Mouse (Mus musculus) midbrain, embryonic 16.5 days (tissue): Measurements from ENCODE around the gene Col4a1. TPM values are rescaled to one million over a fixed set of nuclear protein-coding genes. Genes with fewer than 3 reads are reported as not detected.
A peak's percentile ranks its signal among the peaks of the same experiment; 100 is the strongest.

Experiments used
- ATAC-seq: fragments of 200-750 bp; cut with Nextera tagmentation; 2 replicates; pipeline ENCODE4 v1.8.0; 2017; ENCODE audit warnings: moderate TSS enrichment
- H3K27ac ChIP-seq: fragments of 300-500 bp; sonication (generic); 2 replicates; pipeline ENCODE4 v1.5.1; 2014; ENCODE audit warnings: mild to moderate bottlenecking, low read length, mixed read lengths
- H3K27me3 ChIP-seq: fragments of 300-500 bp; sonication (generic); 2 replicates; pipeline ENCODE4 v1.6.1; 2014; ENCODE audit warnings: low read depth, low read length, mixed read lengths; ENCODE audit not compliant: control insufficient read depth, insufficient read depth
- H3K36me3 ChIP-seq: fragments of 300-500 bp; sonication (generic); 2 replicates; pipeline ENCODE4 v1.6.1; 2014; ENCODE audit warnings: mild to moderate bottlenecking, low read length, moderate library complexity, mixed read lengths; ENCODE audit not compliant: control insufficient read depth, insufficient read depth
- H3K4me1 ChIP-seq: fragments of 300-500 bp; sonication (generic); 2 replicates; pipeline ENCODE4 v1.6.1; 2014; ENCODE audit warnings: mild to moderate bottlenecking, low read length, mixed read lengths; ENCODE audit not compliant: control insufficient read depth, insufficient read depth
- H3K4me2 ChIP-seq: fragments of 300-500 bp; sonication (generic); 2 replicates; pipeline ENCODE4 v1.6.1; 2014; ENCODE audit warnings: mild to moderate bottlenecking, low read length, mixed read lengths
- H3K4me3 ChIP-seq: fragments of 300-500 bp; sonication (generic); 2 replicates; pipeline ENCODE4 v1.5.1; 2014; ENCODE audit warnings: low read depth, mild to moderate bottlenecking, low read length, moderate library complexity, mixed read lengths
- H3K9ac ChIP-seq: fragments of 300-500 bp; sonication (generic); 2 replicates; pipeline ENCODE4 v1.6.1; 2014; ENCODE audit warnings: low read depth, low read length, mixed read lengths
- H3K9me3 ChIP-seq: fragments of 300-500 bp; sonication (generic); replicated peaks from 2 replicates; pipeline ENCODE4 v1.6.1; 2014; ENCODE audit warnings: mild to moderate bottlenecking, low read length, mixed read lengths; ENCODE audit not compliant: control insufficient read depth, poor library complexity, severe bottlenecking
- WGBS: fragments of 180-500 bp; shearing (Covaris S2); extraction: QIAGEN DNeasy Blood & Tissue Kit; methylation state at CpG from one replicate; pipeline ENCODE4 v1.1.7; 2014; 5-methylcytosine and 5-hydroxymethylcytosine counted together
- polyA plus RNA-seq: library from polyadenylated mRNA; unstranded; fragments of >200 nt; fragmentation: Nextera tagmentation; extraction: Ambion mirVana; gene quantifications from 2 replicates; pipeline ENCODE4 v1.2.1, GENCODE M21; 2015

Gene Col4a1
- polyA plus RNA-seq, 1 experiment from 2014 or later, result 73.6 TPM

DNA sequence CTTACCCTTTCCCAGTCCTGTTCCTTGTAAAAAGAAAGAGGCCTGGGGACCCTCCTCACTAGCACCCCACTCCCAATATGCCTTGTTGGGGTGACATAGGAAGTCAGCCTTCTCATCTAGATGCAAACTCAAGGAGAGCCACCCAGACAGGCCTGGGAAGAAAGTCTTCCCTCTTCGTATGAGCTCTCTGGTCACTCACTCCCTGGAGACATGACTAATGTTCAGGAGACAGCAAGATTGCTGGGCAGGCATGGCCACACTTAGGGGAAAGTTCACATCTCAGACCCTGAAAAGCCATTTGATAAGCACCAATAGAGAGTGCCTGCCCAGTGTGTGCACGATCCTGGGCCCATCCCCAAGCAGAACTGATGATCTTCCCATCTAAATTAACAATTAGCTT lies 2.6 kb downstream of the Col4a1 start:
- peak overlapping the region; percentile 6 for H3K4me2 ChIP-seq
- H3K9me3 ChIP-seq, result no peaks in the 10 kb centered on the region
- H3K27me3 ChIP-seq, result peaks cover 28% of the 10 kb centered on the region
- H3K9ac ChIP-seq, result no peak overlapping the region
- no peaks in the 10 kb centered on the region for H3K36me3 ChIP-seq
- no peak overlapping the region for H3K4me3 ChIP-seq
- ATAC-seq, result no peak
- peaks cover 12% of the 10 kb centered on the region; the same call in 1 of the 2 replicates for H3K4me1 ChIP-seq
- no peak overlapping the region for H3K27ac ChIP-seq
- 78% methylated on average over 2 of the region's 2 CpGs for WGBS

DNA sequence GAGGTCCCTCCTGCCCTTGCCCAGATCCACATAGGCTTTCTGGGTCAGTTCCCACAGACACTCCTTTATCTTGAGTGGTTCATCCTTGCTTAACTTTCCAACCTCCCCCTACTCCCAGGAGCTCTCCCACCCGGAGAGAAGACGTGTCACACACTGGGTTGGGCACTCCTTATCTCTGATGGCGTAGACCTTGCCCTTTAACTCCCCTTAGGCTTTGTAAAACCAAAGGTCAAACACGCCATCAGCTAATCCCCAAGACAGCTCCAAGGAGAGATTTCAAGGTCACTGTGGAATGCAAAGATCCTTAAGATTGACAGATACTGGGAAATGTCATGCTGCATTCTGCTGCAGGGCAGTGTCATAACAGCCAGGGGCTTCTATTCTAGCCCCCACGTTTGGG lies 3.4 kb downstream of the Col4a1 start:
- H3K27me3 ChIP-seq, result peaks cover 22% of the 10 kb centered on the region
- no peak overlapping the region for H3K9ac ChIP-seq

DNA sequence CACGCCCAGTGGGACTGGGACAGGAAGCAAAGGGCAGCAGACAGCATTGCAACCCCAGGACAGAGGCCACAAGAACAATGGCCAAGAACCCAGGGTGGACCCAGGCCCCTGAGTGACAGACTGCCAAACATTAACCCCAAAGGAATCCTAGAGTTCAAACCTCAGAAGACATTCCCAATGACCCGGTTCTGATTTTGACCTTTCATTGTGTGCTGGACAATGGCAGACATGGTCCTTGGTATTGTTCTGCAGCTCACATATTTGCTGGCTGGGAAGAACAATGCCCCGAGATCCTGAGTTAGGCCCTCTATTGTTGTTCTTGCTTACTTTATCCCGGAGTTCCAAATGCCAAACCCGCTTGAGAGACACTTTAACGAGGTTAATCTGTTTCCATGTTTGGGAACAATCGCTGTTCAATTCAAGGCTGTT lies 4.0 kb downstream of the Col4a1 start:
- Histone ChIP-seq H3K27me3 (peaks cover 16% of the 10 kb centered on the region), H3K36me3 (no peaks in the 10 kb centered on the region), H3K4me3 (no peak overlapping the region), H3K9me3 (no peaks in the 10 kb centered on the region), H3K4me2 (no peak overlapping the region), H3K27ac (no peak overlapping the region), H3K9ac (no peak overlapping the region), H3K4me1 (peaks cover 10% of the 10 kb centered on the region; the same call in 1 of the 2 replicates)
- ATAC-seq, result no peak
- WGBS, result 19% methylated on average over 7 of the region's 7 CpGs

More for the DNA sequence above, 3.4 kb downstream of the Col4a1 start:
- Histone ChIP-seq H3K4me1 (peaks cover 12% of the 10 kb centered on the region; the same call in 1 of the 2 replicates), H3K27ac (no peak overlapping the region), H3K4me3 (no peak overlapping the region), H3K4me2 (no peak overlapping the region; the same call in 1 of the 2 replicates), H3K9me3 (no peaks in the 10 kb centered on the region), H3K36me3 (no peaks in the 10 kb centered on the region)
- no peak for ATAC-seq
- WGBS, result 38% methylated on average over 5 of the region's 5 CpGs

DNA sequence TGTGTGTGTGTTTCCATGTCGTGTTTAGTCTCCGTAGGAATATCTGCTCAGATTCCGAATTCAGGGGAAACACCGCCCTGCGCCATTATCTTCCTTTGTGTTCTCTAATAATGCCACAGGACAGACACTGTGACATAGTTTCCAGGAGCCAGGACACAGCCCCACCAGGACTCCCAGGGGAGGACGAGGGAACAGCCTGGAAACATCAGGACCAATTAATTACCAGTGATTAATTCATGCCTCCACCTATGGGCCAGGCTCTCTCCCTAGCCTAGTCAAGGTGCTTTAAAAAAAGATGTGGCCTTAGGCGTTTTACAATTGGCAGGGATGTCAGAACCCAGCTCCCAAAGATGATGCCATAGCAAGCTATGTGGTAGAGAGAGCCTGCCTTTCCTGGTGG lies 5.2 kb downstream of the Col4a1 start:
- H3K4me2 ChIP-seq, result no peak overlapping the region
- H3K27ac ChIP-seq, result no peak overlapping the region
- peak; percentile 41; the same call in 1 of the 2 replicates for ATAC-seq
- H3K27me3 ChIP-seq, result peaks cover 15% of the 10 kb centered on the region; the same call in 1 of the 2 replicates
- 0 out of 2 replicates have a peak, but pooled peaks cover 5% of the 10 kb centered on the region for H3K4me1 ChIP-seq
- 71% methylated on average over 7 of the region's 7 CpGs for WGBS
- H3K4me3 ChIP-seq, result no peak overlapping the region
- no peaks in the 10 kb centered on the region for H3K36me3 ChIP-seq
- no peak overlapping the region for H3K9ac ChIP-seq
- H3K9me3 ChIP-seq, result no peaks in the 10 kb centered on the region

DNA sequence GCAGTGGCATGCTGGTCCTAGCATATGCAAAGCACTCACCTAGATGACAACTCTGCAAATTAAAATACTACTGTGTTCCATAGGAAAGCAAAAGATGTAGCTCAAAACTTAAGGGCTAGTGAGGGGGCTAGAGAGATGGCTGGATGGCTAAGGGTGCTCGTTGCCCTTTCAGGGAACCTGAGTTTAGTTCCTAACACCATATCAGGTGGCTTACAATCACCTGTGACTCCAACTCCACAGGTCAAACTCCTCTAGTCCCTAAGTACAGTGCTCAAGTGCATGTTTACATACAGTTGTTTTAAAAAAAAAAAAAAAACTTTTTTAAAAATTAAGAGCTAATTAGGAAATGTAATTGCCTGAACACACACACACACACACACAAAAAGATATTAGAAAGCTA lies 7.1 kb downstream of the Col4a1 start:
- 94% methylated on average over 1 of the region's 1 CpGs for WGBS
- no peaks in the 10 kb centered on the region for H3K9me3 ChIP-seq
- H3K27me3 ChIP-seq, result peaks cover 6% of the 10 kb centered on the region; the same call in 1 of the 2 replicates
- H3K4me1 ChIP-seq, result no peaks in the 10 kb centered on the region
- H3K4me3 ChIP-seq, result no peak overlapping the region
- H3K9ac ChIP-seq, result no peak overlapping the region
- no peak for ATAC-seq
- no peak overlapping the region for H3K27ac ChIP-seq
- H3K4me2 ChIP-seq, result no peak overlapping the region
- no peaks in the 10 kb centered on the region for H3K36me3 ChIP-seq

DNA sequence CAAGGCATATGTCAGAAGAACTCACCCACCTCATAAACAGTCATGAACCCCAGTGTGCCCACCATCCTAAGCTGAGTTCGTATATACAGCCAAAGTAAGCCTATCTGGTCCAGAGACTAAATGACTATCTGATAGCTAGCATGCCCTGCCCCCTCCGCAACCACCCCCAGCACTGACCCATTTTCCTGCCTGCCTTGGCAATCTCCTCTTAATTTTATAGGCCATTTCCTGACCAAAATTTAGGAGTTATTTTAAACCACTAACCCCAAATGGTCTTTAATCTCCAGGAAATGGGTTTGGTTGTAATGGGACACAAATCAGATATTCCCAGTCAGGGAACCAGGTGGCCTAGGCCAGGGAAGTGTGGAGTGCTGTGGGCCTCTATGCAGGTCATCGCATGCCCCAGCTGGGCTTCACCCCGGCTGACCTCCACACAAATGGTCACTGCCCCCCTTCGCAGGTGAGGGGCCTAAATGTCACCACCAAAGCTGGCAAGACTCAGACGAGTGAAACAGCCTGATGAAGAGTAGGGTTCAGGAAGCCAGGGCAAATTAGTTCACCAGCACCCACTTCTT lies 8.5 kb downstream of the Col4a1 start:
- H3K27ac ChIP-seq, result no peak overlapping the region
- no peak overlapping the region for H3K4me3 ChIP-seq
- no peak for ATAC-seq
- no peak overlapping the region for H3K9ac ChIP-seq
- no peak overlapping the region for H3K4me2 ChIP-seq
- H3K27me3 ChIP-seq, result peaks cover under 1% of the 10 kb centered on the region; the same call in 1 of the 2 replicates
- 87% methylated on average over 6 of the region's 6 CpGs for whole genome bisulfite sequencing
- no peaks in the 10 kb centered on the region for H3K9me3 ChIP-seq
- H3K36me3 ChIP-seq, result no peaks in the 10 kb centered on the region
- no peaks in the 10 kb centered on the region for H3K4me1 ChIP-seq

DNA sequence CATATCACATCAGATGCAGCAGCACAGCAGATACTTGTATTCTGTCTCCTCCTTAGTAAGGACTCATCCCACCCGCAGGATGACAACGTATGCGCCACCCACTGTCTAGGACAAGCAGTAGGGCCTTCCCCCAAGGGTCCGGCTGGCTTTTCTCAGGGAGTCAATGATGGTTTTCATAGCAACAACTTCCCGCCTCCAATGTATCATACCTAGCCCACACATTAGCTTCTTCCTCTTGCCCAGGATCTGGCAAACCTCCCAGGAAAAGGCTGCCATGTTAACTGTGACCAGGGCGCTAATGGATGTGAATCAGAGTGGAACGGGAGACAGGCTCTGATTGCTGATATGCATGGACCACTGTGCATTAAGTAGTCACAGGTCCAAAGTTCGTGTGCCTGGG lies 12.2 kb downstream of the Col4a1 start:
- no peak overlapping the region for H3K4me3 ChIP-seq
- no peaks in the 10 kb centered on the region; the same call in 1 of the 2 replicates for H3K27me3 ChIP-seq
- H3K9ac ChIP-seq, result no peak overlapping the region
- WGBS, result 80% methylated on average over 8 of the region's 8 CpGs
- no peak for ATAC-seq
- H3K36me3 ChIP-seq, result no peaks in the 10 kb centered on the region
- H3K4me1 ChIP-seq, result no peaks in the 10 kb centered on the region
- no peak overlapping the region for H3K4me2 ChIP-seq
- no peak overlapping the region for H3K27ac ChIP-seq
- H3K9me3 ChIP-seq, result no peaks in the 10 kb centered on the region

DNA sequence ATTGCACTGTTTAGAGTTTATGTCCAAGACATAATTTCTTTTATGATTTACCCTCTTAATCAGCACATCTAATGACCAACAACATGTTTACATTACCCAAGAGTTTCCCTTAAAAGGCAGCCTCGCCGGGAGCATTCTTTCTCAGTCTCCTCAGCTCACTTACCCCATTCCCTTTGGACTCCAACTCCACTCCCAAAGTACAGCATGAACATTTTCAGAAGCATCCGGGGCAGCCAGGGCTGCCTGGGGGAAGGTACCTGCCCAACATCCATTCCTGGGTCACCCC lies 13.4 kb downstream of the Col4a1 start:
- WGBS, result 81% methylated on average over 3 of the region's 3 CpGs
- H3K27ac ChIP-seq, result no peak overlapping the region

DNA sequence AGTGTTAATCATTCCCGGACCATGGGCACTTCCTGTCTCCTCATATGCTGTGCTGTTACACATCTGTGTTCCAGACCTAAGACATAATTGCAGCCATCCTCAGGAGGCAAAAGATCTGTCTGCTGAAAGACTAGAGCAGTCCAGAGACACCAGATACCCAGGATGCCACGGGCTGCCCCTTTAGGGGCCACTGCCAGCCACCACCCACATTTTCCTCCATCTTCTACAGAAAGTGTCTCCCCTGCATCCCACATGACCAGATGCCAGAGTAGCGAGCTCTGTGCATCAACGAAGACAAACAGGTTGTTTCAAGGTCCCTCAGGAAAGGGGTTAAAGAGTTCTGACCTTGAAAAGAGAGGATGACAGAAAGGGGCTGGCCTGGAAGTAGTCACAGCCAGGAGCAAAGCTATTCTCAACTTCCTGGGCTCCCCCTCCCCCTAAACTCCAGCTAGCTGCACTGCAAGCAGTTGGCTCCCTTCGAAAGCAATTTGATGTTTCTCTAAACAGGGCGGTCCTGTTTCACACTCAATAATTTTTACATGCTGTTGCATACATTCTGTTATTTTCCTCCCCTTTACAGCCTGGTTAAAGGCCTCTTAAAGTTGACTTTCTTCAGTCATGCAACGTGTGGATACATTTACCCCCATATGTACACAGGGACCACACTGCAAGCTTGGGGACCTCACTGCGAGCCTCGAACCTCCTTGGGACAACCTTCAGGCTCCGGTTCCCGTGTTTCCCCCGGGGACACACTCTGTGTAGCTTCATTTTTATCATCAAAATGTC lies 13.9 kb downstream of the Col4a1 start:
- Histone ChIP-seq H3K4me3 (no peak overlapping the region), H3K9me3 (no peaks in the 10 kb centered on the region), H3K27me3 (no peaks in the 10 kb centered on the region; the same call in 1 of the 2 replicates), H3K4me2 (no peak overlapping the region), H3K36me3 (no peaks in the 10 kb centered on the region), H3K9ac (no peak overlapping the region), H3K4me1 (no peaks in the 10 kb centered on the region), H3K27ac (no peak overlapping the region)
- no peak for ATAC-seq
- 83% methylated on average over 12 of the region's 12 CpGs for WGBS

More for the DNA sequence above, 13.4 kb downstream of the Col4a1 start:
- H3K4me3 ChIP-seq, result no peak overlapping the region
- H3K9ac ChIP-seq, result no peak overlapping the region
- H3K4me2 ChIP-seq, result no peak overlapping the region
- H3K4me1 ChIP-seq, result no peaks in the 10 kb centered on the region
- H3K36me3 ChIP-seq, result no peaks in the 10 kb centered on the region
- no peaks in the 10 kb centered on the region; the same call in 1 of the 2 replicates for H3K27me3 ChIP-seq
- H3K9me3 ChIP-seq, result no peaks in the 10 kb centered on the region
- no peak for ATAC-seq
